Mouse (Mus musculus) kidney, embryonic 15.5 days (tissue): ENCODE data around the gene Etl4. TPM values are rescaled to one million over a fixed set of nuclear protein-coding genes. Genes with fewer than 3 reads are reported as not detected.

Experiments used
- ATAC-seq: fragments of 200-750 bp; cut with Nextera tagmentation; replicated peaks from 2 replicates; pipeline ENCODE4 v1.8.0; 2017; ENCODE audit warnings: moderate TSS enrichment; ENCODE audit not compliant: low FRiP score
- H3K27ac ChIP-seq: fragments of 300-500 bp; sonication (generic); 2 replicates; pipeline ENCODE4 v1.5.1; 2015; ENCODE audit warnings: mild to moderate bottlenecking, inconsistent platforms
- H3K27me3 ChIP-seq: fragments of 300-500 bp; sonication (generic); 2 replicates; pipeline ENCODE4 v1.6.1; 2015; ENCODE audit warnings: inconsistent platforms
- H3K36me3 ChIP-seq: fragments of 300-500 bp; sonication (generic); 2 replicates; pipeline ENCODE4 v1.6.1; 2015; ENCODE audit warnings: inconsistent platforms
- H3K4me1 ChIP-seq: fragments of 300-500 bp; sonication (generic); 2 replicates; pipeline ENCODE4 v1.6.1; 2015; ENCODE audit warnings: inconsistent platforms
- H3K4me2 ChIP-seq: fragments of 300-500 bp; sonication (generic); 2 replicates; pipeline ENCODE4 v1.6.1; 2015; ENCODE audit warnings: moderate library complexity, mild to moderate bottlenecking, inconsistent platforms
- H3K4me3 ChIP-seq: fragments of 300-500 bp; sonication (generic); replicated peaks from 2 replicates; pipeline ENCODE4 v1.5.1; 2015; ENCODE audit warnings: mild to moderate bottlenecking, inconsistent platforms
- H3K9ac ChIP-seq: fragments of 300-500 bp; sonication (generic); 2 replicates; pipeline ENCODE4 v1.6.1; 2015; ENCODE audit warnings: mild to moderate bottlenecking, inconsistent platforms
- H3K9me3 ChIP-seq: fragments of 300-500 bp; sonication (generic); replicated peaks from 2 replicates; pipeline ENCODE4 v1.6.1; 2016; ENCODE audit warnings: inconsistent platforms
- WGBS: fragments of 180-500 bp; shearing (Covaris S2); methylation state at CpG from one replicate; pipeline ENCODE4 v1.1.7; 2015; ENCODE audit warnings: mixed read lengths; 5-methylcytosine and 5-hydroxymethylcytosine counted together
- polyA plus RNA-seq: library from polyadenylated mRNA; unstranded; fragments of >200 nt; fragmentation: Nextera tagmentation; extraction: Ambion mirVana; gene quantifications from 2 replicates; pipeline ENCODE4 v1.2.1, GENCODE M21; 2015

Gene Etl4
- polyA plus RNA-seq, 1 experiment from 2014 or later: 63.2 TPM

GRCm38 (mm10) chr2:20538871-20539270 is 629.3 kb downstream of the Etl4 start:
- Histone ChIP-seq H3K4me3 (no peak overlapping the region), H3K9ac (no peak overlapping the region), H3K4me1 (peaks cover 2% of the 10 kb centered on the region; the same call in 1 of the 2 replicates), H3K27ac (no peak overlapping the region), H3K9me3 (no peaks in the 10 kb centered on the region), H3K27me3 (no peaks in the 10 kb centered on the region), H3K4me2 (no peak overlapping the region), H3K36me3 (peaks cover 55% of the 10 kb centered on the region)
- no peak for ATAC-seq
- 81% methylated on average over 4 of the region's 4 CpGs for WGBS

- no peak for ATAC-seq
- Histone ChIP-seq H3K4me2 (no peak overlapping the region), H3K27me3 (no peaks in the 10 kb centered on the region), H3K9ac (no peak overlapping the region), H3K36me3 (peaks cover 47% of the 10 kb centered on the region), H3K27ac (no peak overlapping the region), H3K9me3 (no peaks in the 10 kb centered on the region), H3K4me3 (no peak overlapping the region), H3K4me1 (peaks cover 11% of the 10 kb centered on the region)
Measured at GRCm38 (mm10) chr2:20541261-20541660, 631.7 kb downstream of the Etl4 start.

GRCm38 (mm10) chr2:20542286-20542685 is 632.7 kb downstream of the Etl4 start:
- H3K9me3 ChIP-seq: no peaks in the 10 kb centered on the region
- no peak for ATAC-seq
- H3K9ac ChIP-seq: no peak overlapping the region
- no peaks in the 10 kb centered on the region for H3K27me3 ChIP-seq
- H3K27ac ChIP-seq: no peak overlapping the region
- 91% methylated on average over 7 of the region's 7 CpGs for WGBS
- no peak overlapping the region for H3K4me3 ChIP-seq
- no peak overlapping the region for H3K4me2 ChIP-seq
- H3K36me3 ChIP-seq: peaks cover 47% of the 10 kb centered on the region
- H3K4me1 ChIP-seq: peaks cover 22% of the 10 kb centered on the region

GRCm38 (mm10) chr2:20545624-20546023 is 636.0 kb downstream of the Etl4 start:
- no peak for ATAC-seq
- H3K27ac ChIP-seq: 0 out of 2 replicates have a peak overlapping the region, but pooled peaks have one; percentile 20
- peaks cover 19% of the 10 kb centered on the region for H3K36me3 ChIP-seq
- WGBS: 35% methylated on average over 2 of the region's 2 CpGs
- H3K4me3 ChIP-seq: no peak overlapping the region
- no peak overlapping the region for H3K9ac ChIP-seq
- no peak overlapping the region for H3K4me2 ChIP-seq
- no peaks in the 10 kb centered on the region for H3K9me3 ChIP-seq
- H3K4me1 ChIP-seq: peaks cover 39% of the 10 kb centered on the region
- H3K27me3 ChIP-seq: no peaks in the 10 kb centered on the region

GRCm38 (mm10) chr2:20546496-20547348 is 637.1 kb downstream of the Etl4 start:
- Histone ChIP-seq H3K9me3 (no peaks in the 10 kb centered on the region), H3K36me3 (peaks cover 18% of the 10 kb centered on the region), H3K9ac (peak overlapping the region; percentile 24; the same call in 1 of the 2 replicates), H3K4me3 (peak overlapping the region; percentile 33), H3K27ac (peak overlapping the region; percentile 80), H3K4me2 (peak overlapping the region; percentile 53), H3K27me3 (no peaks in the 10 kb centered on the region), H3K4me1 (peaks cover 39% of the 10 kb centered on the region)
- 21% methylated on average over 11 of the region's 11 CpGs for WGBS
- ATAC-seq: peak; percentile 47

GRCm38 (mm10) chr2:20547349-20547677 is 637.7 kb downstream of the Etl4 start:
- ATAC-seq: peak; percentile 79
- H3K27ac ChIP-seq: peak overlapping the region; percentile 80
- peak overlapping the region; percentile 53 for H3K4me2 ChIP-seq
- H3K9ac ChIP-seq: no peak overlapping the region
- WGBS: 15% methylated on average over 5 of the region's 5 CpGs
- no peaks in the 10 kb centered on the region for H3K9me3 ChIP-seq
- peaks cover 39% of the 10 kb centered on the region for H3K4me1 ChIP-seq
- no peaks in the 10 kb centered on the region for H3K27me3 ChIP-seq
- H3K4me3 ChIP-seq: peak overlapping the region; percentile 33
- H3K36me3 ChIP-seq: peaks cover 17% of the 10 kb centered on the region; the same call in 1 of the 2 replicates

- peak overlapping the region; percentile 80 for H3K27ac ChIP-seq
- H3K4me1 ChIP-seq: peaks cover 39% of the 10 kb centered on the region
- peak overlapping the region; percentile 53 for H3K4me2 ChIP-seq
- 0 out of 2 replicates have a peak overlapping the region, but pooled peaks have one; percentile 8 for H3K9ac ChIP-seq
- H3K4me3 ChIP-seq: peak overlapping the region; percentile 33
- WGBS: 35% methylated on average over 18 of the region's 18 CpGs
- H3K9me3 ChIP-seq: no peaks in the 10 kb centered on the region
- peak; percentile 67 for ATAC-seq
- no peaks in the 10 kb centered on the region for H3K27me3 ChIP-seq
- peaks cover 15% of the 10 kb centered on the region; the same call in 1 of the 2 replicates for H3K36me3 ChIP-seq
Measured at GRCm38 (mm10) chr2:20547686-20548624, 638.4 kb downstream of the Etl4 start.

- Histone ChIP-seq H3K4me2 (peak overlapping the region; percentile 30), H3K36me3 (peaks cover 4% of the 10 kb centered on the region; the same call in 1 of the 2 replicates), H3K9ac (no peak overlapping the region), H3K4me3 (no peak overlapping the region), H3K27me3 (no peaks in the 10 kb centered on the region), H3K4me1 (peaks cover 39% of the 10 kb centered on the region), H3K9me3 (no peaks in the 10 kb centered on the region), H3K27ac (peak overlapping the region; percentile 54)
- 71% methylated on average over 5 of the region's 5 CpGs for WGBS
- ATAC-seq: no peak
Measured at GRCm38 (mm10) chr2:20549065-20549464, 639.5 kb downstream of the Etl4 start.

- H3K9ac ChIP-seq: no peak overlapping the region
- H3K4me1 ChIP-seq: peaks cover 39% of the 10 kb centered on the region
- WGBS: 55% methylated on average over 1 of the region's 1 CpGs
- ATAC-seq: no peak
- H3K4me2 ChIP-seq: no peak overlapping the region
- H3K27ac ChIP-seq: no peak overlapping the region
- no peaks in the 10 kb centered on the region for H3K27me3 ChIP-seq
- no peaks in the 10 kb centered on the region for H3K9me3 ChIP-seq
- no peaks in the 10 kb centered on the region for H3K36me3 ChIP-seq
- no peak overlapping the region for H3K4me3 ChIP-seq
Measured at GRCm38 (mm10) chr2:20549996-20550395, 640.4 kb downstream of the Etl4 start.

GRCm38 (mm10) chr2:20555706-20556105 is 646.1 kb downstream of the Etl4 start:
- WGBS: 44% methylated on average over 3 of the region's 3 CpGs
- no peak overlapping the region for H3K9ac ChIP-seq
- H3K9me3 ChIP-seq: no peaks in the 10 kb centered on the region
- 0 out of 2 replicates have a peak, but pooled peaks cover 5% of the 10 kb centered on the region for H3K36me3 ChIP-seq
- no peak overlapping the region for H3K4me3 ChIP-seq
- peaks cover 16% of the 10 kb centered on the region for H3K4me1 ChIP-seq
- H3K27me3 ChIP-seq: no peaks in the 10 kb centered on the region
- no peak overlapping the region for H3K27ac ChIP-seq
- ATAC-seq: no peak
- H3K4me2 ChIP-seq: no peak overlapping the region

- peaks cover 32% of the 10 kb centered on the region for H3K4me1 ChIP-seq
- ATAC-seq: no peak
- H3K9ac ChIP-seq: no peak overlapping the region
- H3K4me2 ChIP-seq: no peak overlapping the region
- 50% methylated on average over 5 of the region's 5 CpGs for WGBS
- H3K27me3 ChIP-seq: no peaks in the 10 kb centered on the region
- H3K9me3 ChIP-seq: no peaks in the 10 kb centered on the region
- H3K36me3 ChIP-seq: 0 out of 2 replicates have a peak, but pooled peaks cover 5% of the 10 kb centered on the region
- no peak overlapping the region for H3K27ac ChIP-seq
- no peak overlapping the region for H3K4me3 ChIP-seq
Measured at GRCm38 (mm10) chr2:20559083-20559482, 649.5 kb downstream of the Etl4 start.

GRCm38 (mm10) chr2:20559723-20560122 is 650.1 kb downstream of the Etl4 start:
- WGBS: 54% methylated on average over 2 of the region's 2 CpGs
- H3K4me2 ChIP-seq: no peak overlapping the region
- peaks cover 32% of the 10 kb centered on the region for H3K4me1 ChIP-seq
- ATAC-seq: no peak
- no peaks in the 10 kb centered on the region for H3K27me3 ChIP-seq
- no peak overlapping the region for H3K27ac ChIP-seq
- no peak overlapping the region for H3K9ac ChIP-seq
- no peaks in the 10 kb centered on the region for H3K9me3 ChIP-seq
- H3K4me3 ChIP-seq: no peak overlapping the region
- 0 out of 2 replicates have a peak, but pooled peaks cover 5% of the 10 kb centered on the region for H3K36me3 ChIP-seq
